Mouse (Mus musculus): ENCODE measurements around the gene Kat5. TPM values are rescaled to one million over a fixed set of nuclear protein-coding genes. Genes with fewer than 3 reads are reported as not detected.

The Kat5 gene
- polyA plus RNA-seq, 1 experiment from 2014 or later, result 49.5 TPM

DNA sequence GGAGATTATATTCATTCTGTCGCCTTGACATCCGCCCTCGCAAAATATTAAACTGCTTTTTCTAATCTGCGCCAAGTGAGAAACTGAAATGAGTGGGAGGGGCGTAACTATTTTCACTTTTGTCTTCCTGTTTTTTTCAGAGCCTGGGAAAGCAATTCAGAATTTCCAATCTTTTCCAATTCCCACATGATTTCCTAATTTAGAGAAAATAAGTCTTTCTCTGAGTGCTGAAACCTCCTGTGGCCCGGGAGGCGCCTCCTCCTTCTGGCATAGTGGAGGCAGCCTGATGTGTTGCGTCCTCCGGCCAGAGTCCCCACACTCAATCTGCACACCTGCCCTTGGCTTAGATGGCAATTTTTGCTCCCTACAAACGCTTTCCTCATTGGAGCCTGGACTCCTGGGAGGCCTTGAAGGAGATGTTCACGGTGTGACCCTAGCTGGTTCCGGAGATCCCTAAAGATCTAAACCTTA, 26.6 kb upstream of the Kat5 start:
- Histone ChIP-seq H3K9me3 (ENCODE audit: control insufficient read depth, low read length) (no peaks in the 10 kb centered on the region), H3K36me3 (ENCODE audit: control insufficient read depth, insufficient read depth, low read length) (peaks cover 30% of the 10 kb centered on the region), H3K4me3 (replicated peaks; ENCODE audit: low read depth, low read length) (peak overlapping the region; percentile 77), H3K27me3 (ENCODE audit: control insufficient read depth, insufficient read depth, low read length) (no peaks in the 10 kb centered on the region), H3K9ac (replicated peaks; ENCODE audit: low read length) (peak overlapping the region; percentile 91), H3K4me2 (ENCODE audit: low read length) (peak overlapping the region; percentile 97), H3K4me1 (ENCODE audit: control insufficient read depth, insufficient read depth, low read length) (peaks cover 12% of the 10 kb centered on the region), H3K27ac (replicated peaks; ENCODE audit: low read depth, low read length) (peak overlapping the region; percentile 91)
- DNase-seq, result no peak
- no peak for ATAC-seq (ENCODE audit: low FRiP score, low TSS enrichment)
- WGBS, result 37% methylated on average over 12 of the region's 12 CpGs

GRCm38 (mm10) chr19:5636036-5636570, 26.1 kb upstream of the Kat5 start:
- ATAC-seq (ENCODE audit: low FRiP score, low TSS enrichment) (no peak), DNase-seq (no peak)
- no peak overlapping the region; the same call in 1 of the 2 replicates for H3K9ac ChIP-seq (replicated peaks; ENCODE audit: low read length)
- peaks cover 25% of the 10 kb centered on the region for H3K36me3 ChIP-seq (ENCODE audit: control insufficient read depth, insufficient read depth, low read length)
- H3K9me3 ChIP-seq (ENCODE audit: control insufficient read depth, low read length), result no peaks in the 10 kb centered on the region
- H3K4me1 ChIP-seq (ENCODE audit: control insufficient read depth, insufficient read depth, low read length), result peaks cover 12% of the 10 kb centered on the region
- H3K27me3 ChIP-seq (ENCODE audit: control insufficient read depth, insufficient read depth, low read length), result no peaks in the 10 kb centered on the region
- H3K4me2 ChIP-seq (ENCODE audit: low read length), result peak overlapping the region; percentile 97; the same call in 1 of the 2 replicates
- H3K4me3 ChIP-seq (replicated peaks; ENCODE audit: low read depth, low read length), result no peak overlapping the region
- WGBS, result 80% methylated on average over 7 of the region's 7 CpGs
- no peak overlapping the region for H3K27ac ChIP-seq (replicated peaks; ENCODE audit: low read depth, low read length)

DNA sequence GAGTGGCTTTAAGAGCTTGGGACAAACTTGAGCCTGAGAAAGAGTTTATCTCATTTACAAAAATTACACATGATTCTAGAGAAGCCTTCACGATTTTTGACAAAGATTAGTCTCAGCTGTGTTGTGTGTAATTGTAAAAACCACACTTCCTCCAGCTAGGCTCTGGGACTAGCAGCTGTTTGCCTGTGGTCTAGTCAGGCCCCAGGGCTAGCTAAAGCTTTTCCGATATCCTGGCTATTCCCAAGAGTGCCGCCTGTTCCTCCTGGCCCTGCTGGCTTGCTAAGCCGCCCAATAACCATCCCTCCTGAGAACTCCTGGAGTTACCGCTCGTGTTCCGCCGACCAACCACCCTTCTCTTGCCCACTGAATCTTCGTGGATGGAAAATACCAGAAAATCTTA, 22.1 kb upstream of the Kat5 start:
- DNase-seq, result no peak
- no peak overlapping the region for H3K4me2 ChIP-seq (ENCODE audit: low read length)
- H3K9me3 ChIP-seq (ENCODE audit: control insufficient read depth, low read length), result no peaks in the 10 kb centered on the region
- no peak overlapping the region for H3K27ac ChIP-seq (replicated peaks; ENCODE audit: low read depth, low read length)
- no peaks in the 10 kb centered on the region for H3K27me3 ChIP-seq (ENCODE audit: control insufficient read depth, insufficient read depth, low read length)
- H3K4me1 ChIP-seq (ENCODE audit: control insufficient read depth, insufficient read depth, low read length), result peaks cover 4% of the 10 kb centered on the region; the same call in 1 of the 2 replicates
- no peaks in the 10 kb centered on the region for H3K36me3 ChIP-seq (ENCODE audit: control insufficient read depth, insufficient read depth, low read length)
- WGBS, result 72% methylated on average over 9 of the region's 9 CpGs
- H3K9ac ChIP-seq (replicated peaks; ENCODE audit: low read length), result no peak overlapping the region
- H3K4me3 ChIP-seq (replicated peaks; ENCODE audit: low read depth, low read length), result no peak overlapping the region
- no peak for ATAC-seq (ENCODE audit: low FRiP score, low TSS enrichment)

DNA sequence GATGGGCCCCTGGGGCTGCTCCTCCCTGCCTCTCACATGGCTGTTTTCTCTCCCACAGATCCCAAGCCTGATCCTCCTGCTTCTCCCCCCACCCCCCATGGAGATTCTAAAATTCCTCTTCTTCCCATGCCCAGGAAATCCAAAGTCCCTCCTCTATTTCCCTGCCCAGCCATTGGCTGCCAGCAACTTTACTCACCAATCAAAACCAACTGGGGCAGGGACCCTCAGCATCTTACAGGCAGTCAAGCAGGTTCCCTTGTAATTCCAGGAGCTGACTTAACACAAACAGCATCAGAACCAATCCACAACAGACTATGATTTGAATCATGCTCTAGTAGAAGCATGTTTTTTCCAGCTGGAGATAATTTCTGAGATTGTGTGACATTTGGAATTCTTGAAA, 19.9 kb upstream of the Kat5 start:
- Histone ChIP-seq H3K4me3 (replicated peaks; ENCODE audit: low read depth, low read length) (no peak overlapping the region), H3K36me3 (ENCODE audit: control insufficient read depth, insufficient read depth, low read length) (no peaks in the 10 kb centered on the region), H3K9me3 (ENCODE audit: control insufficient read depth, low read length) (no peaks in the 10 kb centered on the region), H3K27ac (replicated peaks; ENCODE audit: low read depth, low read length) (no peak overlapping the region), H3K9ac (replicated peaks; ENCODE audit: low read length) (no peak overlapping the region), H3K4me1 (ENCODE audit: control insufficient read depth, insufficient read depth, low read length) (no peaks in the 10 kb centered on the region), H3K27me3 (ENCODE audit: control insufficient read depth, insufficient read depth, low read length) (no peaks in the 10 kb centered on the region), H3K4me2 (ENCODE audit: low read length) (no peak overlapping the region)
- no peak for ATAC-seq (ENCODE audit: low FRiP score, low TSS enrichment)
- no peak for DNase-seq

DNA sequence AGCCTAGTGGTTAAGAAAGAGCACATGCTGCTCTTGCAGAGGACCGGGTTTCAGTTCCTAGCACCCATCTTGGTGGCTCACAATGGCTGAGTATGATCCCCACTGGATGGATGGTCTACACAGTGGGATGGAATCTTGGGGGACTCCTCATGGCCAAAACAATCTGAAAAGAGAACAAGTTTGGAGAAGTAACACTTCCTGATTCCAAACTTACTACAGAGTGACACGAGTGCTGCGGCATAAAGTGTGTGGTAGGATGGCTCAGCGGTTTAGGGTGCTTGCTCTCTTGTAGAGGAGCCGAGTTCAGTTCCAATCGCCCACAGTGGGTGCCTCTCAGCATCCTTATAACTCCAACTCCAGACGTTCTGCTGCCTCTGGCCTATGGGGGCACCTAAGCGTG, 15.3 kb upstream of the Kat5 start:
- Histone ChIP-seq H3K9me3 (ENCODE audit: control insufficient read depth, low read length) (no peaks in the 10 kb centered on the region), H3K9ac (replicated peaks; ENCODE audit: low read length) (no peak overlapping the region), H3K4me1 (ENCODE audit: control insufficient read depth, insufficient read depth, low read length) (no peaks in the 10 kb centered on the region), H3K4me2 (ENCODE audit: low read length) (no peak overlapping the region), H3K27ac (replicated peaks; ENCODE audit: low read depth, low read length) (no peak overlapping the region), H3K36me3 (ENCODE audit: control insufficient read depth, insufficient read depth, low read length) (no peaks in the 10 kb centered on the region), H3K27me3 (ENCODE audit: control insufficient read depth, insufficient read depth, low read length) (no peaks in the 10 kb centered on the region), H3K4me3 (replicated peaks; ENCODE audit: low read depth, low read length) (no peak overlapping the region)
- DNase-seq, result no peak
- no peak for ATAC-seq (ENCODE audit: low FRiP score, low TSS enrichment)
- 85% methylated on average over 8 of the region's 8 CpGs for WGBS

GRCm38 (mm10) chr19:5621884-5622283, 11.8 kb upstream of the Kat5 start:
- DNase-seq, result no peak
- H3K9ac ChIP-seq (replicated peaks; ENCODE audit: low read length), result no peak overlapping the region
- 86% methylated on average over 5 of the region's 5 CpGs for WGBS
- no peaks in the 10 kb centered on the region for H3K9me3 ChIP-seq (ENCODE audit: control insufficient read depth, low read length)
- no peak for ATAC-seq (ENCODE audit: low FRiP score, low TSS enrichment)
- H3K4me2 ChIP-seq (ENCODE audit: low read length), result no peak overlapping the region
- no peak overlapping the region for H3K27ac ChIP-seq (replicated peaks; ENCODE audit: low read depth, low read length)
- no peaks in the 10 kb centered on the region for H3K36me3 ChIP-seq (ENCODE audit: control insufficient read depth, insufficient read depth, low read length)
- H3K4me3 ChIP-seq (replicated peaks; ENCODE audit: low read depth, low read length), result no peak overlapping the region
- no peaks in the 10 kb centered on the region for H3K4me1 ChIP-seq (ENCODE audit: control insufficient read depth, insufficient read depth, low read length)
- no peaks in the 10 kb centered on the region for H3K27me3 ChIP-seq (ENCODE audit: control insufficient read depth, insufficient read depth, low read length)

- 83% methylated on average over 4 of the region's 4 CpGs for WGBS
- no peaks in the 10 kb centered on the region for H3K27me3 ChIP-seq (ENCODE audit: control insufficient read depth, insufficient read depth, low read length)
- no peak overlapping the region for H3K4me3 ChIP-seq (replicated peaks; ENCODE audit: low read depth, low read length)
- no peak overlapping the region for H3K27ac ChIP-seq (replicated peaks; ENCODE audit: low read depth, low read length)
- no peak overlapping the region for H3K9ac ChIP-seq (replicated peaks; ENCODE audit: low read length)
- no peak overlapping the region for H3K4me2 ChIP-seq (ENCODE audit: low read length)
- ATAC-seq (ENCODE audit: low FRiP score, low TSS enrichment), result no peak
- no peaks in the 10 kb centered on the region for H3K9me3 ChIP-seq (ENCODE audit: control insufficient read depth, low read length)
- no peaks in the 10 kb centered on the region for H3K4me1 ChIP-seq (ENCODE audit: control insufficient read depth, insufficient read depth, low read length)
- no peaks in the 10 kb centered on the region for H3K36me3 ChIP-seq (ENCODE audit: control insufficient read depth, insufficient read depth, low read length)
- no peak for DNase-seq
These were observed 10.0 kb upstream of the Kat5 start for GRCm38 (mm10) chr19:5620007-5620406.

- ATAC-seq (ENCODE audit: low FRiP score, low TSS enrichment) (no peak), DNase-seq (no peak)
- H3K4me1 ChIP-seq (ENCODE audit: control insufficient read depth, insufficient read depth, low read length), result peaks cover 9% of the 10 kb centered on the region
- 77% methylated on average over 2 of the region's 2 CpGs for WGBS
- no peak overlapping the region for H3K4me2 ChIP-seq (ENCODE audit: low read length)
- H3K36me3 ChIP-seq (ENCODE audit: control insufficient read depth, insufficient read depth, low read length), result no peaks in the 10 kb centered on the region
- H3K9ac ChIP-seq (replicated peaks; ENCODE audit: low read length), result no peak overlapping the region
- H3K27me3 ChIP-seq (ENCODE audit: control insufficient read depth, insufficient read depth, low read length), result no peaks in the 10 kb centered on the region
- no peaks in the 10 kb centered on the region for H3K9me3 ChIP-seq (ENCODE audit: control insufficient read depth, low read length)
- H3K4me3 ChIP-seq (replicated peaks; ENCODE audit: low read depth, low read length), result no peak overlapping the region
- H3K27ac ChIP-seq (replicated peaks; ENCODE audit: low read depth, low read length), result no peak overlapping the region
These were observed 4.9 kb upstream of the Kat5 start for GRCm38 (mm10) chr19:5614953-5615352.

- Histone ChIP-seq H3K9me3 (ENCODE audit: control insufficient read depth, low read length) (no peaks in the 10 kb centered on the region), H3K9ac (replicated peaks; ENCODE audit: low read length) (no peak overlapping the region), H3K4me2 (ENCODE audit: low read length) (no peak overlapping the region), H3K27me3 (ENCODE audit: control insufficient read depth, insufficient read depth, low read length) (no peaks in the 10 kb centered on the region), H3K4me3 (replicated peaks; ENCODE audit: low read depth, low read length) (no peak overlapping the region), H3K27ac (replicated peaks; ENCODE audit: low read depth, low read length) (no peak overlapping the region), H3K4me1 (ENCODE audit: control insufficient read depth, insufficient read depth, low read length) (peaks cover 22% of the 10 kb centered on the region), H3K36me3 (ENCODE audit: control insufficient read depth, insufficient read depth, low read length) (peaks cover 10% of the 10 kb centered on the region)
- DNase-seq, result no peak
- 61% methylated on average over 3 of the region's 3 CpGs for WGBS
- ATAC-seq (ENCODE audit: low FRiP score, low TSS enrichment), result no peak
These were observed 2.9 kb upstream of the Kat5 start for GRCm38 (mm10) chr19:5612762-5613411.

Data from midbrain, embryonic 14.5 days (tissue).